Mouse (Mus musculus): Measurements from ENCODE around the gene Tmem251. TPM values are rescaled to one million over a fixed set of nuclear protein-coding genes. Genes with fewer than 3 reads are reported as not detected.

Tmem251 gene
- polyA plus RNA-seq, 1 experiment from 2014 or later: 6.9 TPM

- WGBS: 85% methylated on average over 2 of the region's 2 CpGs
- ATAC-seq (replicated peaks; ENCODE audit: insufficient number of reproducible peaks, insufficient read depth, low FRiP score, low read depth): no peak
- no peak overlapping the region for H3K27ac ChIP-seq
Observed at GRCm38 (mm10) chr12:102714116-102714515, 29.4 kb upstream of the Tmem251 start.

GRCm38 (mm10) chr12:102714654-102715395 lies 28.7 kb upstream of the Tmem251 start:
- Histone ChIP-seq H3K4me3 (no peak overlapping the region), H3K4me2 (no peak overlapping the region), H3K4me1 (replicated peaks) (peaks cover 5% of the 10 kb centered on the region), H3K36me3 (no peaks in the 10 kb centered on the region), H3K9me3 (replicated peaks) (no peaks in the 10 kb centered on the region), H3K27ac (no peak overlapping the region), H3K9ac (no peak overlapping the region), H3K27me3 (no peaks in the 10 kb centered on the region)
- ATAC-seq (replicated peaks; ENCODE audit: insufficient number of reproducible peaks, insufficient read depth, low FRiP score, low read depth): no peak
- whole genome bisulfite sequencing: 79% methylated on average over 10 of the region's 10 CpGs

More at GRCm38 (mm10) chr12:102714116-102714515, 29.4 kb upstream of the Tmem251 start:
- Histone ChIP-seq H3K4me2 (no peak overlapping the region), H3K4me1 (replicated peaks) (0 out of 2 replicates have a peak, but pooled peaks cover 3% of the 10 kb centered on the region), H3K27me3 (no peaks in the 10 kb centered on the region), H3K9ac (no peak overlapping the region), H3K36me3 (no peaks in the 10 kb centered on the region), H3K9me3 (replicated peaks) (no peaks in the 10 kb centered on the region), H3K4me3 (no peak overlapping the region)

GRCm38 (mm10) chr12:102719552-102720315 lies 23.8 kb upstream of the Tmem251 start:
- WGBS: 25% methylated on average over 13 of the region's 13 CpGs
- no peak overlapping the region; the same call in 1 of the 2 replicates for H3K4me2 ChIP-seq
- H3K9me3 ChIP-seq (replicated peaks): no peaks in the 10 kb centered on the region
- H3K4me3 ChIP-seq: no peak overlapping the region
- peaks cover 4% of the 10 kb centered on the region for H3K4me1 ChIP-seq (replicated peaks)
- no peaks in the 10 kb centered on the region for H3K36me3 ChIP-seq
- H3K27me3 ChIP-seq: no peaks in the 10 kb centered on the region
- no peak overlapping the region for H3K27ac ChIP-seq
- no peak overlapping the region for H3K9ac ChIP-seq
- ATAC-seq (replicated peaks; ENCODE audit: insufficient number of reproducible peaks, insufficient read depth, low FRiP score, low read depth): 0 out of 2 replicates have a peak, but pooled peaks have one; percentile 27

GRCm38 (mm10) chr12:102722451-102722850 lies 21.1 kb upstream of the Tmem251 start:
- Histone ChIP-seq H3K36me3 (no peaks in the 10 kb centered on the region), H3K9ac (no peak overlapping the region), H3K27ac (no peak overlapping the region), H3K4me3 (no peak overlapping the region), H3K4me1 (replicated peaks) (peaks cover 4% of the 10 kb centered on the region), H3K4me2 (no peak overlapping the region), H3K27me3 (no peaks in the 10 kb centered on the region), H3K9me3 (replicated peaks) (no peaks in the 10 kb centered on the region)
- ATAC-seq (replicated peaks; ENCODE audit: insufficient number of reproducible peaks, insufficient read depth, low FRiP score, low read depth): no peak
- WGBS: 60% methylated on average over 11 of the region's 11 CpGs

- H3K27ac ChIP-seq: no peak overlapping the region
- no peak overlapping the region for H3K4me2 ChIP-seq
- whole genome bisulfite sequencing: 74% methylated on average over 8 of the region's 8 CpGs
- peaks cover 4% of the 10 kb centered on the region for H3K4me1 ChIP-seq (replicated peaks)
- ATAC-seq (replicated peaks; ENCODE audit: insufficient number of reproducible peaks, insufficient read depth, low FRiP score, low read depth): no peak
- no peaks in the 10 kb centered on the region for H3K36me3 ChIP-seq
- H3K9me3 ChIP-seq (replicated peaks): no peaks in the 10 kb centered on the region
- H3K27me3 ChIP-seq: no peaks in the 10 kb centered on the region
- H3K9ac ChIP-seq: no peak overlapping the region
- H3K4me3 ChIP-seq: no peak overlapping the region
Observed at GRCm38 (mm10) chr12:102722966-102723365, 20.6 kb upstream of the Tmem251 start.

- H3K27me3 ChIP-seq: no peaks in the 10 kb centered on the region
- 34% methylated on average over 6 of the region's 6 CpGs for WGBS
- H3K36me3 ChIP-seq: no peaks in the 10 kb centered on the region
- H3K4me1 ChIP-seq (replicated peaks): peaks cover 4% of the 10 kb centered on the region
- H3K27ac ChIP-seq: peak overlapping the region; percentile 33; the same call in 1 of the 2 replicates
- ATAC-seq (replicated peaks; ENCODE audit: insufficient number of reproducible peaks, insufficient read depth, low FRiP score, low read depth): no peak
- no peak overlapping the region for H3K4me2 ChIP-seq
- no peak overlapping the region for H3K9ac ChIP-seq
- no peak overlapping the region for H3K4me3 ChIP-seq
- H3K9me3 ChIP-seq (replicated peaks): no peaks in the 10 kb centered on the region
Observed at GRCm38 (mm10) chr12:102723861-102724260, 19.7 kb upstream of the Tmem251 start.

- Histone ChIP-seq H3K36me3 (no peaks in the 10 kb centered on the region), H3K9ac (no peak overlapping the region), H3K4me3 (no peak overlapping the region), H3K9me3 (replicated peaks) (no peaks in the 10 kb centered on the region), H3K27me3 (no peaks in the 10 kb centered on the region), H3K27ac (no peak overlapping the region), H3K4me1 (replicated peaks) (peaks cover 2% of the 10 kb centered on the region), H3K4me2 (no peak overlapping the region)
- WGBS: 92% methylated on average over 6 of the region's 6 CpGs
- ATAC-seq (replicated peaks; ENCODE audit: insufficient number of reproducible peaks, insufficient read depth, low FRiP score, low read depth): no peak
Observed at GRCm38 (mm10) chr12:102725146-102725545, 18.4 kb upstream of the Tmem251 start.

GRCm38 (mm10) chr12:102725761-102726175 lies 17.8 kb upstream of the Tmem251 start:
- 68% methylated on average over 7 of the region's 7 CpGs for WGBS
- H3K9ac ChIP-seq: no peak overlapping the region
- no peak overlapping the region for H3K4me2 ChIP-seq
- H3K27me3 ChIP-seq: no peaks in the 10 kb centered on the region
- H3K4me1 ChIP-seq (replicated peaks): peaks cover 8% of the 10 kb centered on the region
- no peaks in the 10 kb centered on the region for H3K9me3 ChIP-seq (replicated peaks)
- no peak for ATAC-seq (replicated peaks; ENCODE audit: insufficient number of reproducible peaks, insufficient read depth, low FRiP score, low read depth)
- no peak overlapping the region for H3K4me3 ChIP-seq
- no peaks in the 10 kb centered on the region for H3K36me3 ChIP-seq
- H3K27ac ChIP-seq: no peak overlapping the region

- Histone ChIP-seq H3K4me1 (replicated peaks) (peaks cover 19% of the 10 kb centered on the region), H3K36me3 (no peaks in the 10 kb centered on the region), H3K4me3 (peak overlapping the region; percentile 25), H3K27me3 (no peaks in the 10 kb centered on the region), H3K27ac (no peak overlapping the region), H3K9me3 (replicated peaks) (no peaks in the 10 kb centered on the region), H3K9ac (no peak overlapping the region), H3K4me2 (peak overlapping the region; percentile 52)
- peak; percentile 84 for ATAC-seq (replicated peaks; ENCODE audit: insufficient number of reproducible peaks, insufficient read depth, low FRiP score, low read depth)
- 36% methylated on average over 26 of the region's 26 CpGs for WGBS
Observed at GRCm38 (mm10) chr12:102729855-102730797, 13.4 kb upstream of the Tmem251 start.

GRCm38 (mm10) chr12:102730798-102731619 lies 12.6 kb upstream of the Tmem251 start:
- Histone ChIP-seq H3K4me2 (peak overlapping the region; percentile 52), H3K4me1 (replicated peaks) (peaks cover 19% of the 10 kb centered on the region), H3K9ac (no peak overlapping the region), H3K27ac (0 out of 2 replicates have a peak overlapping the region, but pooled peaks have one; percentile 8), H3K36me3 (no peaks in the 10 kb centered on the region), H3K9me3 (replicated peaks) (no peaks in the 10 kb centered on the region), H3K27me3 (no peaks in the 10 kb centered on the region), H3K4me3 (no peak overlapping the region)
- no peak for ATAC-seq (replicated peaks; ENCODE audit: insufficient number of reproducible peaks, insufficient read depth, low FRiP score, low read depth)
- WGBS: 37% methylated on average over 16 of the region's 16 CpGs
